Mouse (Mus musculus) lung, embryonic 14.5 days (tissue): ENCODE results near the gene Atp1a4. TPM values are rescaled to one million over a fixed set of nuclear protein-coding genes. Genes with fewer than 3 reads are reported as not detected.
A peak's percentile ranks its signal among the peaks of the same experiment; 100 is the strongest.

ENCODE experiments used
- ATAC-seq: fragments of 200-750 bp; cut with Nextera tagmentation; 2 replicates; pipeline ENCODE4 v1.8.0; 2017; ENCODE audit warnings: mild to moderate bottlenecking, moderate TSS enrichment, moderate library complexity; ENCODE audit not compliant: insufficient read depth
- DNase-seq: peaks from one replicate; pipeline ENCODE4 v3.0.0-alpha.2; 2015
- H3K27ac ChIP-seq: fragments of 300-500 bp; sonication (generic); 2 replicates; pipeline ENCODE4 v1.5.1; 2014; ENCODE audit warnings: low read depth, mild to moderate bottlenecking, moderate library complexity
- H3K27me3 ChIP-seq: fragments of 300-500 bp; sonication (generic); 2 replicates; pipeline ENCODE4 v1.6.1; 2014; ENCODE audit warnings: low read length, control low read depth; ENCODE audit not compliant: insufficient read depth
- H3K36me3 ChIP-seq: fragments of 300-500 bp; sonication (generic); 2 replicates; pipeline ENCODE4 v1.6.1; 2014; ENCODE audit warnings: control low read depth; ENCODE audit not compliant: insufficient read depth
- H3K4me1 ChIP-seq: fragments of 300-500 bp; sonication (generic); 2 replicates; pipeline ENCODE4 v1.6.1; 2014; ENCODE audit warnings: antibody characterized with exemption, control low read depth; ENCODE audit not compliant: insufficient read depth
- H3K4me2 ChIP-seq: fragments of 300-500 bp; sonication (generic); 2 replicates; pipeline ENCODE4 v1.6.1; 2014; ENCODE audit warnings: mild to moderate bottlenecking
- H3K4me3 ChIP-seq: fragments of 300-500 bp; sonication (generic); 2 replicates; pipeline ENCODE4 v1.5.1; 2014; ENCODE audit warnings: low read depth, low read length
- H3K9ac ChIP-seq: fragments of 300-500 bp; sonication (generic); 2 replicates; pipeline ENCODE4 v1.6.1; 2014
- H3K9me3 ChIP-seq: fragments of 300-500 bp; sonication (generic); 2 replicates; pipeline ENCODE4 v1.6.1; 2016; ENCODE audit warnings: low read depth, low read length, control low read depth
- CTCF ChIP-seq: IDR thresholded peaks from 2 replicates; pipeline ENCODE4 v1.5.1; 2016; ENCODE audit warnings: antibody characterized with exemption, low read depth
- WGBS: fragments of 180-500 bp; shearing (Covaris S2); extraction: QIAGEN DNeasy Blood & Tissue Kit; methylation state at CpG from one replicate; pipeline ENCODE4 v1.1.7; 2014; 5-methylcytosine and 5-hydroxymethylcytosine counted together
- polyA plus RNA-seq: library from polyadenylated mRNA; unstranded; fragments of >200 nt; fragmentation: Nextera tagmentation; extraction: Ambion mirVana; gene quantifications from 2 replicates; pipeline ENCODE4 v1.2.1, GENCODE M21; 2014

The Atp1a4 gene
- polyA plus RNA-seq, 1 experiment from 2014 or later = not detected

GRCm38 (mm10) chr1:172295751-172296197 lies 37.6 kb upstream of the Atp1a4 start:
- peak; percentile 73 for DNase-seq
- H3K9ac ChIP-seq = no peak overlapping the region

GRCm38 (mm10) chr1:172293449-172293848 lies 35.2 kb upstream of the Atp1a4 start:
- no peak for TF ChIP-seq CTCF
- no peaks in the 10 kb centered on the region for H3K27me3 ChIP-seq
- H3K4me3 ChIP-seq = no peak overlapping the region
- no peak for ATAC-seq
- no peaks in the 10 kb centered on the region for H3K9me3 ChIP-seq
- no peaks in the 10 kb centered on the region for H3K36me3 ChIP-seq
- peaks cover 15% of the 10 kb centered on the region for H3K4me1 ChIP-seq
- H3K4me2 ChIP-seq = no peak overlapping the region
- WGBS = 87% methylated on average over 11 of the region's 11 CpGs
- H3K27ac ChIP-seq = no peak overlapping the region
- H3K9ac ChIP-seq = no peak overlapping the region
- DNase-seq = no peak

More at GRCm38 (mm10) chr1:172295751-172296197, 37.6 kb upstream of the Atp1a4 start:
- Histone ChIP-seq H3K36me3 (no peaks in the 10 kb centered on the region), H3K9me3 (no peaks in the 10 kb centered on the region), H3K27me3 (no peaks in the 10 kb centered on the region), H3K27ac (peak overlapping the region; percentile 19; the same call in 1 of the 2 replicates), H3K4me2 (peak overlapping the region; percentile 52), H3K4me1 (peaks cover 15% of the 10 kb centered on the region), H3K4me3 (no peak overlapping the region)
- TF ChIP-seq CTCF = no peak
- 26% methylated on average over 4 of the region's 4 CpGs for WGBS
- ATAC-seq = peak; percentile 37; the same call in 1 of the 2 replicates

GRCm38 (mm10) chr1:172292880-172293279 lies 34.7 kb upstream of the Atp1a4 start:
- H3K36me3 ChIP-seq = no peaks in the 10 kb centered on the region
- 81% methylated on average over 2 of the region's 2 CpGs for WGBS
- no peak for ATAC-seq

GRCm38 (mm10) chr1:172289617-172289946 lies 31.4 kb upstream of the Atp1a4 start:
- no peak for ATAC-seq
- no peak for DNase-seq
- H3K9me3 ChIP-seq = no peaks in the 10 kb centered on the region

More at GRCm38 (mm10) chr1:172292880-172293279, 34.7 kb upstream of the Atp1a4 start:
- Histone ChIP-seq H3K9me3 (no peaks in the 10 kb centered on the region), H3K4me2 (no peak overlapping the region), H3K4me1 (peaks cover 15% of the 10 kb centered on the region), H3K9ac (no peak overlapping the region), H3K27ac (no peak overlapping the region), H3K4me3 (no peak overlapping the region), H3K27me3 (no peaks in the 10 kb centered on the region)
- DNase-seq = no peak
- no peak for TF ChIP-seq CTCF

GRCm38 (mm10) chr1:172288900-172289616 lies 30.8 kb upstream of the Atp1a4 start:
- WGBS = 88% methylated on average over 11 of the region's 11 CpGs
- no peak for DNase-seq

More at GRCm38 (mm10) chr1:172289617-172289946, 31.4 kb upstream of the Atp1a4 start:
- no peaks in the 10 kb centered on the region for H3K4me1 ChIP-seq
- no peak overlapping the region for H3K27ac ChIP-seq
- no peak overlapping the region for H3K4me2 ChIP-seq
- 72% methylated on average over 3 of the region's 3 CpGs for WGBS
- no peak overlapping the region for H3K4me3 ChIP-seq
- no peak overlapping the region for H3K9ac ChIP-seq
- no peaks in the 10 kb centered on the region for H3K27me3 ChIP-seq
- no peak for TF ChIP-seq CTCF
- H3K36me3 ChIP-seq = no peaks in the 10 kb centered on the region

GRCm38 (mm10) chr1:172286740-172287139 lies 28.5 kb upstream of the Atp1a4 start:
- Histone ChIP-seq H3K27me3 (no peaks in the 10 kb centered on the region), H3K9me3 (no peaks in the 10 kb centered on the region), H3K4me3 (no peak overlapping the region), H3K27ac (no peak overlapping the region), H3K4me1 (no peaks in the 10 kb centered on the region), H3K9ac (no peak overlapping the region), H3K36me3 (no peaks in the 10 kb centered on the region), H3K4me2 (no peak overlapping the region)
- DNase-seq (no peak), ATAC-seq (no peak)
- no peak for TF ChIP-seq CTCF
- 77% methylated on average over 5 of the region's 5 CpGs for WGBS

More at GRCm38 (mm10) chr1:172288900-172289616, 30.8 kb upstream of the Atp1a4 start:
- H3K4me1 ChIP-seq = no peaks in the 10 kb centered on the region
- no peak overlapping the region for H3K4me2 ChIP-seq
- H3K36me3 ChIP-seq = no peaks in the 10 kb centered on the region
- no peak for TF ChIP-seq CTCF
- H3K9ac ChIP-seq = no peak overlapping the region
- ATAC-seq = no peak
- no peak overlapping the region for H3K27ac ChIP-seq
- no peaks in the 10 kb centered on the region for H3K27me3 ChIP-seq
- H3K9me3 ChIP-seq = no peaks in the 10 kb centered on the region
- H3K4me3 ChIP-seq = no peak overlapping the region

- WGBS = 78% methylated on average over 14 of the region's 14 CpGs
- ATAC-seq (no peak), DNase-seq (no peak)
- Histone ChIP-seq H3K9me3 (no peaks in the 10 kb centered on the region), H3K4me2 (no peak overlapping the region), H3K36me3 (no peaks in the 10 kb centered on the region), H3K4me1 (no peaks in the 10 kb centered on the region), H3K27me3 (no peaks in the 10 kb centered on the region), H3K4me3 (no peak overlapping the region), H3K27ac (no peak overlapping the region), H3K9ac (no peak overlapping the region)
- no peak for TF ChIP-seq CTCF
Observed at GRCm38 (mm10) chr1:172284221-172284620, 26.0 kb upstream of the Atp1a4 start.
